Mouse (Mus musculus): ENCODE data around the gene Tmem52. TPM values are rescaled to one million over a fixed set of nuclear protein-coding genes. Genes with fewer than 3 reads are reported as not detected.
"Not testable (repeated sequence)": the region's sequence is repeated elsewhere in the genome, so short reads cannot be mapped to it uniquely, and the experiment has no call there.

Gene Tmem52
- polyA plus RNA-seq, 1 experiment = not detected

- no peak overlapping the region for H3K4me3 ChIP-seq (ENCODE audit: insufficient read depth, low read length)
- no peak overlapping the region for H3K27ac ChIP-seq (ENCODE audit: insufficient read depth, low read depth, low read length)
- no peak for TF ChIP-seq POLR2A (IDR thresholded peaks at IDR 0.05; ENCODE audit: borderline replicate concordance, low read depth, low read length)
- no peak for TF ChIP-seq CTCF (IDR thresholded peaks at IDR 0.05; ENCODE audit: low read depth, low read length)
- peaks cover 5% of the 10 kb centered on the region; the same call in 1 of the 2 replicates for H3K4me1 ChIP-seq (ENCODE audit: control insufficient read depth, insufficient read depth, low read length)
Observed at GRCm38 (mm10) chr4:155470263-155470953, 1.5 kb downstream of the Tmem52 start.

- TF ChIP-seq POLR2A (IDR thresholded peaks at IDR 0.05; ENCODE audit: borderline replicate concordance, low read depth, low read length) (no peak), CTCF (IDR thresholded peaks at IDR 0.05; ENCODE audit: low read depth, low read length) (no peak)
- Histone ChIP-seq H3K4me3 (ENCODE audit: insufficient read depth, low read length) (no peak overlapping the region), H3K4me1 (ENCODE audit: control insufficient read depth, insufficient read depth, low read length) (peaks cover 5% of the 10 kb centered on the region; the same call in 1 of the 2 replicates), H3K27ac (ENCODE audit: insufficient read depth, low read depth, low read length) (no peak overlapping the region)
Observed at GRCm38 (mm10) chr4:155470997-155471396, 2.1 kb downstream of the Tmem52 start.

DNA sequence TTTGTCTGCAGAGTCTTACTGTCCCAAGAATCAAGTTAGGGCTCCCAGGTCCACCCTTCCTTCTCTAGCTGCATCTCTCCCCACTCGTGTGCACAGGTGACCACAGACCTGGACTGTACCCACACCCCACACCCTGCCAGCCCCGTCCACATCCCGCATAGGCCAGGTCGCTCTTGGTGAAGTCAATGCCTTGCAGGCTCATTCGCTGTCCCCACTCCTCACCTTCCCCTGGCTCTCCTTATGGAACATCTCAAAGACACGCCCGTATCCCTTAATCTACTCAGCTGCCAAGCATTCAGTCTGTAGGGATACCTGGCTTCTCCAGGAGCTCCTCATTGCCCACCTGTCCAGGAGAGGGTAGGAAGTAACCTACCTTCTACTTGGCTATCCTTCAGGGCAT, 2.5 kb downstream of the Tmem52 start:
- Histone ChIP-seq H3K27ac (ENCODE audit: insufficient read depth, low read depth, low read length) (no peak overlapping the region), H3K4me1 (ENCODE audit: control insufficient read depth, insufficient read depth, low read length) (peaks cover 5% of the 10 kb centered on the region; the same call in 1 of the 2 replicates), H3K4me3 (ENCODE audit: insufficient read depth, low read length) (no peak overlapping the region)
- no peak for TF ChIP-seq CTCF (IDR thresholded peaks at IDR 0.05; ENCODE audit: low read depth, low read length)
- TF ChIP-seq POLR2A (IDR thresholded peaks at IDR 0.05; ENCODE audit: borderline replicate concordance, low read depth, low read length) = no peak

DNA sequence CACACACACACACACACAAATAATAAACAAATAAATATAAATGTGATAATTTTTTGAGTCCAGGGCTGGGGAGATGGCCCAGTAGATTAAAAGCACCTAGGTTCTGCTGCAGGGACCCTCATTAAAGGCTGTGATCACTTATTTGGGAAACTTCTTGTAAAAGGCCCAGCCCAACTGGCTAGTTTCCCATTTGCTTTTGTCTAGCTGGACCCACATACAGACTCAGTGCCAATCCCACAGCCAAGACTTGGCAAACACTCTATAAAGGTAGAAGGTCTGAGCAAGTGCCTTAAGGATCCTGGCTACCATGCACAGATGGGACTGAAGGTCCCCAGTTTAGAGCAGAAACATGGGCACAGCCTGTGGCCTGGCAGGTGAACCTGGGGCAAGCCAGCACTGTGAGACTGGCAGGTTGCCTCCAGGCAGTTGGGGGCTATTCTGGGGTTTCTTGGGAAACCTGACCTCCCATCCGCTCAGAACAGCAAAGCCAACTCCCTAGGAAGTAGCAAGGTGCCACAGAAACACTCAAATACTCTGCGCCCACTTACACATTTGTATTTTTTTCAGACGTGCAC, 3.9 kb downstream of the Tmem52 start:
- Histone ChIP-seq H3K27ac (ENCODE audit: insufficient read depth, low read depth, low read length) (no peak overlapping the region), H3K4me3 (ENCODE audit: insufficient read depth, low read length) (no peak overlapping the region), H3K4me1 (ENCODE audit: control insufficient read depth, insufficient read depth, low read length) (no peaks in the 10 kb centered on the region)
- TF ChIP-seq POLR2A (IDR thresholded peaks at IDR 0.05; ENCODE audit: borderline replicate concordance, low read depth, low read length) = no peak
- no peak for TF ChIP-seq CTCF (IDR thresholded peaks at IDR 0.05; ENCODE audit: low read depth, low read length)

DNA sequence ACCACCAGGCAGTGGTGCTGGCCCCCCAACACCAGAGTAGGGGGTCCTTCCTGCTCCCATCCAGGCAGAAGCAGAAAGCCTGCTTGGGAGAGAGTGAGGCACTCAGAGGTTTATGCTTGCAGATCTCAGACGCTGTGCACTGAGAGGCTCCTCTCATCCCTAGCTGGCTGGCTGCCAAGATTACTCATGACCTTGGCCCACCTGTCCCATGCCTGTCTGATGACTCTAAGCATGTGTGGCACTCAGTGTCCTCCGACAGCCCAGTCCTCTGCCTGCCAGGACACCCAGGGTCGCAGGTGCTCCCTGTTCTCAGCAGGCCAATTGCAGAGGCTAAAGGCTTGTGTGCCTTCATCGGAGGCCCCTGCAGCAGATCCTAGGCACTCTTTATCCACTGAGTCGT, 4.4 kb downstream of the Tmem52 start:
- H3K4me3 ChIP-seq (ENCODE audit: insufficient read depth, low read length) = no peak overlapping the region
- H3K4me1 ChIP-seq (ENCODE audit: control insufficient read depth, insufficient read depth, low read length) = no peaks in the 10 kb centered on the region
- no peak for TF ChIP-seq CTCF (IDR thresholded peaks at IDR 0.05; ENCODE audit: low read depth, low read length)
- no peak for TF ChIP-seq POLR2A (IDR thresholded peaks at IDR 0.05; ENCODE audit: borderline replicate concordance, low read depth, low read length)
- no peak overlapping the region for H3K27ac ChIP-seq (ENCODE audit: insufficient read depth, low read depth, low read length)

DNA sequence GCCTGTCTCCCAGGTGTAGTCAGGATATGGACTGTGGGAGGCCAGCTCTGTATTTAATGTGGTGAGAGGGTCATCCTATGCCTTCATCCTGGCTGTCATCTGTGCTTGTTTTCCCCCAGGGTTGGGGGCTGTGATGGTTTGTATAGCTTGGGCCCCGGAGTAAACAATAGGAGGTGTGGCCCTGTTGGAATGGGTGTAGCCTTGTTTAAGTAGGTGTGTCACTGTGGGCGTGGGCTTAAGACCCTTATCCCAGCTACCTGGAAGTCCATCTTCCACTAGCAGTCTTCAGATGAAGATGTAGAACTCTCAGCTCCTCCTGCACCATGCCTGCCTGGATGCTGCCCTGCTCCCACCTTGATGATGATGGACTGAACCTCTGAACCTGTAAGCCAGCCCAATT, 4.9 kb downstream of the Tmem52 start:
- not testable (repeated sequence) for H3K27ac ChIP-seq (ENCODE audit: insufficient read depth, low read depth, low read length); H3K4me3 ChIP-seq (ENCODE audit: insufficient read depth, low read length); H3K4me1 ChIP-seq (ENCODE audit: control insufficient read depth, insufficient read depth, low read length)

DNA sequence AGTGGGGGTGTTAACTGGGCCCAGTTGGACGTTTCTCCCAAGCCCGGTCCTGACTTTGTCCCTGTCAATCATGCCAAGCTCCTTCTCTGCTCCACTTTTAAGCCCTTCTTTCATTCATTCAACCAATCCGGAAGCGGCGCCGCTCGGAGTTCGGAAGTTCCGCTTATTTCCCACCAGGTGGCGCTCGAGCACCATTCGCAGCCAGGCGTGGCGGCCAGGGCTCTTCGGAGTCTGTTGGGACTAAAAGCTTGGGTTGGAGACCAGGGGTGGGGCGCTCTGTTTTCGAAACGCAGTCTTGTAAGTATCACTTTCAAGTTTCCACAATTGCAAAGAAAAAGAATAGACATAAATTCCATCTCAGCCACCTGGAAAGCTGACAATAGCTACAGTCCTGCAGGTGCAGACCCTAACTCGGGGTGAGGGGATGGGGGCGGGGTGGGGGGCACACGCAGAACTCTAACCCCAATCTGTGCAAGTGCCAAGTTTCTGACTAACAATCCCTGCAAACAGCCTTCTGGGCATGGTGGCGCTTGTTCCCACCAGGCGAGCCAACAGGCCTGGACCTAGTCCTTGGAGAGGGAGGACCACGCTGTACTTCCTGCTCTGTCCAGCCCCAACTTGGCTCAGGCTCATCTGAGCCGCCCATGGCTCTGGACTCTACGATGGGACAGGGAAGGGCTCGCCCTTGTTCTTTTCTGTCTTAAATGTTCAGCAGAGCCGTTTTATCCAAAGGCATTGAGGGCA, 12.6 kb downstream of the Tmem52 start:
- Histone ChIP-seq H3K4me3 (ENCODE audit: insufficient read depth, low read length) (peak overlapping the region; percentile 38), H3K4me1 (ENCODE audit: control insufficient read depth, insufficient read depth, low read length) (peaks cover 21% of the 10 kb centered on the region), H3K27ac (ENCODE audit: insufficient read depth, low read depth, low read length) (no peak overlapping the region)
- peak; percentile 77 for TF ChIP-seq CTCF (IDR thresholded peaks at IDR 0.05; ENCODE audit: low read depth, low read length)
- no peak for TF ChIP-seq POLR2A (IDR thresholded peaks at IDR 0.05; ENCODE audit: borderline replicate concordance, low read depth, low read length)

GRCm38 (mm10) chr4:155482125-155482480, 13.2 kb downstream of the Tmem52 start:
- Histone ChIP-seq H3K27ac (ENCODE audit: insufficient read depth, low read depth, low read length) (no peak overlapping the region), H3K4me1 (ENCODE audit: control insufficient read depth, insufficient read depth, low read length) (peaks cover 27% of the 10 kb centered on the region), H3K4me3 (ENCODE audit: insufficient read depth, low read length) (no peak overlapping the region)
- TF ChIP-seq POLR2A (IDR thresholded peaks at IDR 0.05; ENCODE audit: borderline replicate concordance, low read depth, low read length) = no peak
- no peak for TF ChIP-seq CTCF (IDR thresholded peaks at IDR 0.05; ENCODE audit: low read depth, low read length)

- Histone ChIP-seq H3K27ac (ENCODE audit: insufficient read depth, low read depth, low read length) (no peak overlapping the region), H3K4me3 (ENCODE audit: insufficient read depth, low read length) (no peak overlapping the region), H3K4me1 (ENCODE audit: control insufficient read depth, insufficient read depth, low read length) (peaks cover 35% of the 10 kb centered on the region)
- TF ChIP-seq POLR2A (IDR thresholded peaks at IDR 0.05; ENCODE audit: borderline replicate concordance, low read depth, low read length) (no peak), CTCF (IDR thresholded peaks at IDR 0.05; ENCODE audit: low read depth, low read length) (no peak)
Observed at GRCm38 (mm10) chr4:155482733-155483540, 14.0 kb downstream of the Tmem52 start.
